Mouse (Mus musculus) kidney, adult 2 months (tissue): ENCODE measurements around the gene Ctrc.

Experiments used
- CTCF ChIP-seq: fragments of 200-500 bp; conservative IDR thresholded peaks from 2 replicates; pipeline ENCODE4 v1.5.1; 2011; ENCODE audit warnings: low read depth, mild to moderate bottlenecking, control low read depth, low read length, moderate library complexity, mixed read lengths; ENCODE audit not compliant: insufficient read depth, insufficient read length
- POLR2A ChIP-seq: fragments of 200-500 bp; IDR thresholded peaks from one replicate; pipeline ENCODE4 v1.6.1; 2011; ENCODE audit warnings: low read depth, low read length, control low read depth

- TF ChIP-seq CTCF (no peak), POLR2A (no peak)
Observed at GRCm38 (mm10) chr4:141885451-141885850, 39.3 kb upstream of the Ctrc start.
